Mouse (Mus musculus) testis, adult 10 weeks (tissue): ENCODE measurements around the gene Tmem86a. TPM values are rescaled to one million over a fixed set of nuclear protein-coding genes. Genes with fewer than 3 reads are reported as not detected.

Source experiments
- polyA plus RNA-seq: library from polyadenylated mRNA; stranded (reverse); fragments of 350-450 nt; fragmentation: Illumina TruSeq; extraction: RNeasy Lipid Tissue Mini Kit (QIAGEN cat#74804); gene quantifications from one replicate; pipeline ENCODE4 v1.2.3, GENCODE M21; 2014; ENCODE audit warnings: low read depth, low replicate concordance

The Tmem86a gene
- polyA plus RNA-seq: 2.6 TPM

GRCm38 (mm10) chr7:47050366-47050765 lies at the start of gene Tmem86a:
Gene Tmem86a, plus strand, starts transcription at chr7:47050601.

GRCm38 (mm10) chr7:47008168-47008993 lies 42.0 kb upstream of the Tmem86a start, which contains the start of gene Spty2d1:
Gene Spty2d1, minus strand, starts transcription at chr7:47008411.

Other genes with a start within 250 kb of the Tmem86a start
- 370 TPM for gene Ldha, start 209.1 kb upstream of the Tmem86a start, polyA plus RNA-seq
- gene Ldhc, start 189.4 kb upstream of the Tmem86a start, polyA plus RNA-seq: 3,731 TPM
- 180 TPM for gene Tsg101, start 130.6 kb upstream of the Tmem86a start, polyA plus RNA-seq
- gene Uevld, start 92.1 kb upstream of the Tmem86a start, polyA plus RNA-seq: 15.7 TPM
- 361 TPM for gene Gm9999, start 67.0 kb upstream of the Tmem86a start, polyA plus RNA-seq
- gene Spty2d1, start 42.2 kb upstream of the Tmem86a start, polyA plus RNA-seq: 14.4 TPM
- not detected for gene Ptpn5, start 83.1 kb downstream of the Tmem86a start, polyA plus RNA-seq
- not detected for gene Mrgpra6, start 154.3 kb downstream of the Tmem86a start, polyA plus RNA-seq
- not detected for gene Mrgpra9, start 202.2 kb downstream of the Tmem86a start, polyA plus RNA-seq